Mouse (Mus musculus): Measurements from ENCODE around the gene Trim24.

The Trim24 gene

GRCm38 (mm10) chr6:37863961-37864730 lies 6.5 kb upstream of the Trim24 start:
- no peak for DNase-seq (ENCODE audit: low read depth, low spot score)

GRCm38 (mm10) chr6:37871137-37871851 lies 683 bp downstream of the Trim24 start:
- peak; percentile 76 for DNase-seq (ENCODE audit: low read depth, low spot score)

GRCm38 (mm10) chr6:37872861-37873260 lies 2.2 kb downstream of the Trim24 start:
- no peak for DNase-seq (ENCODE audit: low read depth, low spot score)

GRCm38 (mm10) chr6:37873731-37874130 lies 3.1 kb downstream of the Trim24 start:
- DNase-seq (ENCODE audit: low read depth, low spot score), result no peak

GRCm38 (mm10) chr6:37878206-37878605 lies 7.6 kb downstream of the Trim24 start:
- DNase-seq (ENCODE audit: low read depth, low spot score), result no peak

GRCm38 (mm10) chr6:37880586-37880985 lies 10.0 kb downstream of the Trim24 start:
- no peak for DNase-seq (ENCODE audit: low read depth, low spot score)

- DNase-seq (ENCODE audit: low read depth, low spot score), result no peak
Measured at GRCm38 (mm10) chr6:37893586-37893985, 23.0 kb downstream of the Trim24 start.

- DNase-seq (ENCODE audit: low read depth, low spot score), result peak; percentile 82
Measured at GRCm38 (mm10) chr6:37895646-37896435, 25.2 kb downstream of the Trim24 start.

GRCm38 (mm10) chr6:37900221-37900620 lies 29.6 kb downstream of the Trim24 start:
- DNase-seq (ENCODE audit: low read depth, low spot score), result no peak

- no peak for DNase-seq (ENCODE audit: low read depth, low spot score)
Measured at GRCm38 (mm10) chr6:37901791-37902190, 31.2 kb downstream of the Trim24 start.

- DNase-seq (ENCODE audit: low read depth, low spot score), result no peak
Measured at GRCm38 (mm10) chr6:37903810-37904209, 33.2 kb downstream of the Trim24 start.

GRCm38 (mm10) chr6:37913525-37913924 lies 42.9 kb downstream of the Trim24 start:
- no peak for DNase-seq (ENCODE audit: low read depth, low spot score)

GRCm38 (mm10) chr6:37925104-37925503 lies 54.5 kb downstream of the Trim24 start:
- DNase-seq (ENCODE audit: low read depth, low spot score), result no peak

- DNase-seq (ENCODE audit: low read depth, low spot score), result no peak
Measured at GRCm38 (mm10) chr6:37926751-37927150, 56.1 kb downstream of the Trim24 start.

GRCm38 (mm10) chr6:37936498-37936897 lies 65.9 kb downstream of the Trim24 start:
- DNase-seq (ENCODE audit: low read depth, low spot score), result no peak

- no peak for DNase-seq (ENCODE audit: low read depth, low spot score)
Measured at GRCm38 (mm10) chr6:37951306-37951705, 80.7 kb downstream of the Trim24 start.

GRCm38 (mm10) chr6:37967386-37967785 lies 96.8 kb downstream of the Trim24 start:
- no peak for DNase-seq (ENCODE audit: low read depth, low spot score)

GRCm38 (mm10) chr6:38007459-38007858 lies 136.8 kb downstream of the Trim24 start:
- peak; percentile 88 for DNase-seq (ENCODE audit: low read depth, low spot score)

- DNase-seq (ENCODE audit: low read depth, low spot score), result no peak
Measured at GRCm38 (mm10) chr6:38012829-38013228, 142.2 kb downstream of the Trim24 start.
